Mouse (Mus musculus) small intestine, adult 2 months (tissue): ENCODE data around the gene 5730522E02Rik.

Source experiments
- CTCF ChIP-seq: fragments of 200-500 bp; IDR thresholded peaks from 2 replicates; pipeline ENCODE4 v1.5.1; 2012; ENCODE audit warnings: low read depth, mild to moderate bottlenecking, control low read depth, inconsistent platforms, low read length, moderate library complexity, mixed read lengths; ENCODE audit not compliant: insufficient replicate concordance, insufficient read length; ENCODE audit errors: extremely low read depth
- POLR2A ChIP-seq: fragments of 200-500 bp; IDR thresholded peaks from 2 replicates; pipeline ENCODE4 v1.6.1; 2012; ENCODE audit warnings: low read depth, mild to moderate bottlenecking, control low read depth, inconsistent platforms, low read length, moderate library complexity

GRCm38 (mm10) chr11:25747098-25747862 is 463.3 kb downstream of the 5730522E02Rik start:
- TF ChIP-seq POLR2A, result no peak
- no peak for TF ChIP-seq CTCF
